Mouse (Mus musculus): ENCODE results near the gene Ctnna3.
"Not testable (repeated sequence)": the region's sequence is repeated elsewhere in the genome, so short reads cannot be mapped to it uniquely, and the experiment has no call there.

Gene Ctnna3

GRCm38 (mm10) chr10:64750791-64751190 lies 1320.9 kb downstream of the Ctnna3 start:
- intact Hi-C loops (cut with DNase I): loop anchor here (5.0 kb wide), 1 partner anchor 1827 kb away; no protein-coding TSS in a partner anchor

DNA sequence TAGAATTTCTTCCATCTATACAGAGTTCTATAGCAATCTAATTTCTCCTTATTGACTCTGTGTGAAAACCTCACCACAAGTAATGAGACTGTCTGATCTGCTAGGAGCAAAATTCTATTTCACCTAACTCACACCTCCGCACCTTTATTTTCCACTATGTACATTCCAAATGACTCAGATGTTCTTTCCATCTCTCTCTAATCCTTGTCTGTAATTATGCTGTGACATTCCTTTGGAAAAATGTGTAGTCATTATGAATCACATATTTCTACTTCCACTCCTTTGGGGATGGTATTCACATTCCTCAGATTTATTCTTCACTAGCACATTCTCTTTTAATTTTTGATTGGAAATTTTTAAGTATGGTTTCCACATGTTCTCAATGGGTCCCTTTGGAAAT lies 1406.4 kb downstream of the Ctnna3 start:
- intact Hi-C loops (cut with DNase I): no loop called here

- intact Hi-C loops (cut with DNase I): no loop called here
Measured at GRCm38 (mm10) chr10:64861439-64861838, 1431.5 kb downstream of the Ctnna3 start.

- intact Hi-C loops (cut with DNase I): no loop called here
Measured at GRCm38 (mm10) chr10:64870888-64871287, 1441.0 kb downstream of the Ctnna3 start.

GRCm38 (mm10) chr10:64876506-64876905 lies 1446.6 kb downstream of the Ctnna3 start:
- intact Hi-C loops (cut with DNase I): no loop called here

GRCm38 (mm10) chr10:64879860-64880259 lies 1450.0 kb downstream of the Ctnna3 start:
- intact Hi-C loops (cut with DNase I): no loop called here

DNA sequence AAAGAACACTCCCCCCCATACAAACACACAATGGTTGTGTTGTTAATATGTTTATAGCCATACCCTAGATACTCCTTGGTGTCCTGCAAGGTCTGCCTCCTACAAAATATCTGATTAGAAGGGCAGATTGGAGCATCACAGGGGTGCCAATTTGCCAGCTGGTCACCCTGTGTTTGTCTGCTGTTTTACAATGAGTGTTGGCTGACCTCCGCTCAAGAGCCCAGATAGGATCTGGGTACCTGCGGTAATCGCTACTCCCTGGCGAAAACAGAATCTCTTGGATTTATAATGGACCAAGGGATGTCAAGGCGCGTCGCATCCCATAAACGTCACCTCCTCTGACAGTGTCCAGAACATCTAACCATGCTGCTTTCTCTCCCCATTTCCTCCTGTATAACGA lies 1457.0 kb downstream of the Ctnna3 start:
- intact Hi-C loops (cut with DNase I): no loop called here

DNA sequence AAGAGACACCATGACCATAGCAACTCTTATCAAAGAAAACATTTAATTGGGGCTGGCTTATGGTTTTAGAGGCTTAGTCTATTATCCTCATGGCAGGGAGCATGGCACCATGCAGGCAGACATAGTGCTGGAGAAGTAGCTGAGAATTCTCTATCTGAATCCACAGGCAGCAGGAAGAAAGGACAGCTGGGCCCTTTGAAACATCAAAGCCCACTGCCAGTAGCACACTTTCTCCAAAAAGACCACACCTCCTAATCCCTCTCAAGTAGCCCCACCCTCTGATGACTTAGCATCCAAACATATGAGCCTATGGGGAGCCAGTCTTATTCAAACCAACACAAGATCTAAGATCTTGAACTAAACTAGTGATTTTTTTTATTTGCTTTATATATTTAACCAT lies 1462.6 kb downstream of the Ctnna3 start:
- intact Hi-C loops (cut with DNase I): no loop called here

DNA sequence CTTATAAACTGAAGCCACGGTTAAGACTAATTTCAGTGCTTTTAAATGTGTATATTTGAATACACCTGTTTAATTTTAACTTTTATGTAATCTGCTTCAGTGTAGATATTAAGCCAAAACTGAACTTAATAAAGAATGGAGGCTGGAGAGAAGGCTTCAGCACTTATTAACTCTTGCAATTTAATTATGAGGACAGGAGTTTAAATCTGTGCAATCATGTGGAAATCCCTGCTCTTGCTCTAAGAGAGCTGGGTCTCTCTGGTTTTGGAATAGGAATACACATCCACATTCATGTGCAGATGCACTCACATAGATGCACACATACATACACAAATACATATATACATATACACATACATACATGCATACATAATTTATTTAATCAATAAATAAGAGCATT lies 1468.8 kb downstream of the Ctnna3 start:
- intact Hi-C loops (cut with DNase I): no loop called here

DNA sequence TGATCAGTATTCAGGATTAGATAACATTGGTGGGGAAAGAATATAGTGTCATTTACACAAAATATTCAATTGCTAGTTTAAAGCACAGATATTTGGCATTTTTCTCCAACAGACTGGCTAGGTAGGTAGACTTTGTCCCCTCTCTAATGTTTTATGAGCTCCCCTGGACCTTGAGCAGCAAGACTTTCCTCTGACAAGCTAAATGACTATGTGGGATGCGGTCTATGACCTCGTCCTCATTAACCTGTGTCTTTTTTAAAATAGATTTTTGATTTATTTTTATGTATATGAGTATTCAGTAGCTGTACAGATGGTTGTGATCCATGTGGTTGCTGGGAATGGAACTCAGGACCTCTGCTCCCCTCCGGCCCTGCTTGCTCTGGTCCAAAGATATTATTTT lies 1471.8 kb downstream of the Ctnna3 start:
- intact Hi-C loops (cut with DNase I): no loop called here

DNA sequence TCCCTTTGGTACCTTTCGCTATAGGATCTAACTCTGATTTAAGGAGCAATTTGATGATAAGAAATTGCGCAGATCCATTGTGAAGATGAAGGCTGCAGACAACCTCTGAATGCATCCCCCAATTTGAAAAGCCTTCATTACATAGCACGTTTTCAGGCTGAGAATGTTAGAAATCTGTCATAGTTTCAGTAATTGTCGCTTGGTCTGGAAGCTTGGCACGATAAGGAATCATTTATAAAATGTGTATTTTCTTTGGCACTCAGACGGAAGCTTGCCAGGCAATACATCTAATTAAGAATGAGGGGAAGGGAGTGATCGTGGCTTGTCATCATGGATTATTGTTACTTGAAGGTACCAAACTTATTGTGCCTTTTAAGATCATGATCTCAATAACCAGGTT lies 1511.1 kb downstream of the Ctnna3 start:
- intact Hi-C loops (cut with DNase I): no loop called here

DNA sequence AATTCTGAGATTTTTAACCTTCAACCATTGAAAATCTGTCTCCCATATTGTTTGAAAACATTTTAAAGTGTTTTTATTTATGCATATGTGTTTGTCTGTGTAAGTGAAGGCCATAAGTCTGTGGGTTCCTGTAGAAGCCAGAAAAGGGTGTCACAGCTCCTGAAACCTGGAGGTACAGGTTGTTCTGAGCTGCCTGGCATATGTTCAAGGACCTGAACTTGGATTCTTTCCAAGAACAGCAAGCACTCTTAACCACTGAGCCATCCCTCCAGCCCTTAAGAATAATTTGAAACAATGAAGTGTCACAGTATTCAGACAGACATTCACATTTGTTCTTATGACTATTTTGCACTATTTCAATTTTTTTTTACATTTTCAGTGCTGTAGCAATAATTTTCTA lies 1528.5 kb downstream of the Ctnna3 start:
- intact Hi-C loops (cut with DNase I): no loop called here

- intact Hi-C loops (cut with DNase I): no loop called here
Measured at GRCm38 (mm10) chr10:64992871-64993270, 1563.0 kb downstream of the Ctnna3 start.

GRCm38 (mm10) chr10:65013525-65013924 lies 1583.6 kb downstream of the Ctnna3 start:
- intact Hi-C loops (cut with DNase I): no loop called here

DNA sequence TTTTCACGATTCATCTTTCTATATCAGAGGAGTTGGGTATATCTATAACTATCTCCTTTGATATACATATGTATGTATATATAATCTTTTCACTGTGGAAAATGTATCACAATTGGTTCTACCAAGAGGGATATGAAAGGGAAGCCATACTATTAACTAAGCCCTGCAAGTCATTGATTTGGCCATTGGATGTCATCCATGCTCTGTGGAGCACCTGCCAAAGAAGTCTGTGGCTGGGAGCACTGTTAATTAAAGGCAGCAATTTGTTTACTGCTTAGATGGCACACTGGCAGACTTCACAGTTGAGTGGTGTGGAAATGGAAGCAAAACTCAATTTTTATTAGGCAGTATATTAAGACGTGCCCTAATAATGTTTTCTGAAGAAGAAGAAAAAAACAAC lies 1592.8 kb downstream of the Ctnna3 start:
- intact Hi-C loops (cut with DNase I): no loop called here

DNA sequence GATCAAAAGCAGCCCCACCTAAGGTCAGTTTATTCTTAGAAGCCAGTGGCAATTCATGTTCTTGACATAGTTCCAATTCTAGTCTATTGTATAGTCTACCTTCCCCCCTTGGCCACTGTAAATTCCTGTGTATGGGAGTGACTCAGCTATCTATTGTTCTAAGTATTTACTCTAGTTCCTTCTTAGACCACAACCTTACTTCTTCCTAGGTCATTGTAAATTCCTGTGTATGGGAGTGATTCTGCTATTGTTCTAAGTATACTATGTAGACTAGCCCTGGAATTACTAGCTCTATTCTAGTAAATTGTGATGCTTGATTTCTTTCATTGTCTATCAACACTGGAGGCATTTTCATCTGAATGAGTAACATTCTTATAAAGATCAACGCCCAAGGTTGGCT lies 1603.6 kb downstream of the Ctnna3 start:
- intact Hi-C loops (cut with DNase I): not testable (repeated sequence)

Measured in adrenal gland (tissue).